Mouse (Mus musculus) c-Kit-negative CD71-positive TER-119-positive erythroid progenitor cells, embryonic 14.5 days (primary cell): ENCODE measurements around the gene Clca2.

Experiments used
- DNase-seq: peaks from one replicate; pipeline ENCODE4 v3.0.0-alpha.2; 2013; ENCODE audit warnings: low read depth, low spot score

Clca2 gene

DNA sequence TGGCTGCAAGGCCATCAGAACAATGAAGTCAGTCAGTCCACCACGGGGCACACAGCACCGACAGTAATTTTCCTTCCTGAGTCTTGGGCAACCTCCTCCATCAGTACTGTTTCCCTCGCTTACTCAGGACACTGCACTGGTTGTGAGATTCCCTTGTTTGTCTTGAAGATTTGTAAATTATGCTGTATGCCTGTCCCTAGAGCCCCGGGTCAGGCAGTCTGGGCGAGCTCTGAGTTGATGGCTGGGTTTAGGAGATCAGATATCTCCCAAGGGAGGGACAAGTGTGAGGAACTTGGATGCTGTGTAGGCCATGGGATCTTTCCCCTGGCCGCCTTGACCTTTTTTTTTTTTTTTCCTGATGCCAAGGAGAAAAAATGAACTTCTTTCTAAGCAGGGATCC lies at the start of gene Clca2:
Gene Clca2, minus strand, starts transcription at position 153 of the 400 bp plus-strand sequence.
- no peak for DNase-seq

DNA sequence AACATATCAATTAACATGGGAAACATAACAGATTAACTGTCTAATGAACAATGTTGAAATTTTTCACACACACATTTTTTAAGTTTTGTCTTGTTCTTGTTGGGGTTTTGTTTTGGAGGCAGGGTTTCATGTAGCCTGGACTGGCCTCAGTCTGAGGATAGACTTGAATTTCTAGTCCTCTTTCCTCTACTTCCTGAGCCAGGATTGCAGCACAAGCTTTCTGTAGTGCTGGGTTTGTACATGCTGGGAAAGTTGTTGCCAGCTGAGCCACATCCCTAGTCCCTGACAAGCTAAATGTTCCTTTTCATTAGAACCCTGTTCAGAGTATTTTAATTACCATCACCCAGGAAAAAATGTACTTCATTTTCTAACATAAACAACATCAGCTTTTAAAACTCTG lies 48.7 kb upstream of the Clca2 start:
- no peak for DNase-seq

DNA sequence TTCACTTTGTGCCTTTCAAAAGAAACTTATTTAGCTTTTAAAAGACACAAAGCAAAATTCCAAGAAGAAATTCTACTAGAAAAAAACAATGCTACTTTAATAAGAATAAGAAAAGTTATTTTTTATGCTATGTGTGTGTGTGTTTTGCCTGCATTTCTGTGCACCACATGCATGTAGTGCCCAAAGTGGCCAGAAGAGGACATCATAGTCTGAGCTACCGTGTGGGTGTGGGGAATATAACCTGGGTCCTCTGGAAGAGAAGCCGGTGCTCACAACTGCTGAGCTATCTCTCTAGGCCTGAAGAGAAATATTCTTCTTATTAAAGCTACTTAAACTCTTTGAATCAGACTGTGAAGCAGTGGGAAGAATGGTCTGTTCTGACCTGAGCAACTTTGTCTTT lies 48.2 kb upstream of the Clca2 start:
- no peak for DNase-seq

DNA sequence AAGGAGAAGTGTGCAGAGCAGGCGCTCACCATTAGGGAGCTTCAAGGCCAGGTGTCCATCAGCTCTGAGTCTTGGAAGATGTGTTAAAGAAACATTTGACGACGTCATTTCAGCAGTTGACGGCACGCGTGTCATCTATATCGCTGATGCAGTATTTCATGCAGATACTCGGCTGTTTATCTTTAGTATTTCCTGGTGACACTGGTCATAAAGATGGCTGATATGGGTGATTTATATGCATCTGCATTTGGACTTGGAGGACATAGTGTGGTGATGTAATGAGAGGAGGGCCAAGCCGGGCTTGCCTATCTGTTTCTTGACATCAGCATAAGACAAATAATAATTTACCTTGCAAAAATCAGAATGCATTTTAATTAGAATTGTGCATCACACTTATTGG lies 47.6 kb upstream of the Clca2 start:
- DNase-seq: no peak

DNA sequence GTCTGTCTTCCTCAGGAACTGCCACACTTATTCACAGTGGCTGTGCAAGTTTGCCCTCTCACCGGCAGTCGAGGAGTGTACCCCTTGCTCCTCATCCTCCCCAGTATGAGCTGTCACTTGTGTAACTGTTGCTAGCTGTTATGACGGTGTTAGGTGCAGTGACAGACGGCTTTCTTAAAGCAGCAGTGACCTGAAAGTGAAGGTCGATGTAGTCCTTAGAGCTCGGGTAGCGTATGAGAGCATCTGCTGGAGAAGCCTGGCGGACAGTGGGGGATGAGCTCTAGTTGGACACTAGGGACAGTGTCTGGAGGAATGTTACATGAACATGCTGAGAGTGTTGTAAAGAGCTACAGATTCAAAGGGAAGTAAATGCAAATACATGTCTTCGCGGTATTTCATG lies 44.6 kb upstream of the Clca2 start:
- no peak for DNase-seq

DNA sequence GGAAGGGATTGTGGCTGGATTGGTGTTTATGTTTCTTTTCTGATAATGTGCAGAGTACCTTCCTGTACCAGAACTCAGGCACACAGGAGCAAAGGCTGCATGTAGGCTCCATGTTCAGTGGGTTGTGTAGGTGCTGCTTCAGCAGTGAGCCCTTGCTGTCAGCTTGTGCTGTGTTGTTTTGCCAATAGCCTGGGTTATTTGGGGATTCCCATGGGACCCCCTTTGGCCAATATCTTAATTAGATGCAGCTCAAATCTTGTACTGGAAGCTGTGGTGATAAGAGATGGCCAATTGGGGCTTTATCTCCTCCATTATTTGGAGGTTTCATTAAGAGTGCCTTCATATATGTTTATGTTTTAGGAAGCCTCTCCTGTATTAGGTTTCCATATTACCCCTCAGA lies 43.7 kb upstream of the Clca2 start:
- no peak for DNase-seq

DNA sequence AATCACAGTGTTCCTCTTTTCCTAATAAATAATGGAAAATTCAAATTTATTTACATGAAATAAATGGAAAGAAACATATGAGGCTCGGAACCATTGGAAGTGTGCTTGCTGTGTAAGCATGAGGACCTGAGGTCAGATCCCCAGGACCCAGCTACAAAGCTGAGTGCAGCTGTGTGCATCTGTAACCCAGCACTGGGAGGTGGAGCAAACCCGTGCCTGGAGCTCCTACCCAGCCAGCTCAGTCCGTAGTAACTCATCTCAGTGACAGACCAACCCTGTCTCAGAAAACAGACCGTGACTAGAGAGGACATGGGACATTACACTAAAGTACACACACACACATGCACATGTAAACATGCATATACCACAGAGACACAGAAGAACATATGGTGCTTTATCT lies 41.0 kb upstream of the Clca2 start:
- no peak for DNase-seq

DNA sequence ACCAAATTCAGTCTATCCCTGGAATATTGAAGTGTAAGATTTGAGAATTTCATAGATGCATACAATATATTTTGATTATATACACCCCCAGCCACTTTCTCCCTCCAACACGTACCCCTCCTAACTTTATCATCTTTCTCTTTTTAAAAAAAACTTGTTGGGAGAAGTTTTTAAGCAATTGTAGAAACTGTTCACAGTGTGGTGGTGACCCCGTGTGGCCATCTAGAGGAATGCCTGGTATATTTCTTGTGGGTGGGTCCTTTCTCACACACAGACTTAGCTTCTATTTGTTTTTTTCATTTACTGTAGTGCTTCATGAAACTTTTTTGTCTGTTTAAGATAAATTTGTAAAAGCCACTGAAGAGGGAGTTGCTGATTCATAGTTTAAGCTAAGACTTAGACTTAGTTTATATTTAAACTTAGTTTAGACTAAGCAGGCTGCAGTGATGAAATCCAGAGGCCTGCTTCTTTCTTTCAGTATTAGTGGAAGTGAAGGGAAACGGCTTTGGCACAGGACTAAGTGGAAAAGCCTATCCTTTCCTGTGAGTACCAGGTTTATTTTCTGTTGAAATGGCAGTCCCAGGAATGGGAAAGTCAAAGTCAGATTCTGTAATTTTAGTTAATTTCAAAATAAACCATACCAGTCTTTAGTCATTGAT lies 32.1 kb upstream of the Clca2 start:
- DNase-seq: no peak

DNA sequence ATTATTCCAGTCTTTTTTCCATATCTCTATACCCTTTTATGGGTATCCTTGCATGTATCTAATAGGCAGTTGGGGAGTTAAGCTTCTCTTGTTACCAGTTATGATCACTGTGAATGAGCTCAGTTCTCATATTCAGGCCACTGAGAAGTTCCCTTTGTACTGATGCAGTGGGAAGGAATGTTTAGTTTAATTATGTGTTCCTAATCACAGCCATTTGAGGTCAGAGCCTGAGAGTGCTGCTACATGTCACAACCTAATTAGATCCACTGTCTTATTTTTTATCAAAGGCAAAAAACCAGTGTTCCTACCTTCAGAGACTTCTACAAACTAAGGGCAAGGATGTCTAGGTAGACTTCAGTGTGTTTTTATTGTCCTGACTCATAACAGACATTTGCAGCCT lies 30.1 kb upstream of the Clca2 start:
- no peak for DNase-seq

DNA sequence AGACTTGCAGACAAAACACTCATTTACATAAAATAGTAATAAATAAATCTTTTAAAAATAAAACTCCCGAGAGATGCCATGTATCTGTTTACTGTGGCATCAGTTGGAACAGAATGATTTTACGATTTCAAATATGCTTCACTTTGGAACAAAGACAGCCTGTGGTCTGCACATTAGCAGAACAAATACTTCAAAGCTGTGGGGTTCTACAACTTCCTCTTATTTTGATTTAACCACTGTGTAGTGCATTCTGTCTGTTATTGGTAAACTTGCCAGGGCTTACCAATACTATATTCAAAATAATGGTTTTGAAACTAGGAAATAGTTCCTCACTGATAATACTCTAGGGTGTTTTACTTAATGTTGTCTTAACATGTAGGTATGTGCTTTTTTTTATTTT lies 27.4 kb upstream of the Clca2 start:
- no peak for DNase-seq

DNA sequence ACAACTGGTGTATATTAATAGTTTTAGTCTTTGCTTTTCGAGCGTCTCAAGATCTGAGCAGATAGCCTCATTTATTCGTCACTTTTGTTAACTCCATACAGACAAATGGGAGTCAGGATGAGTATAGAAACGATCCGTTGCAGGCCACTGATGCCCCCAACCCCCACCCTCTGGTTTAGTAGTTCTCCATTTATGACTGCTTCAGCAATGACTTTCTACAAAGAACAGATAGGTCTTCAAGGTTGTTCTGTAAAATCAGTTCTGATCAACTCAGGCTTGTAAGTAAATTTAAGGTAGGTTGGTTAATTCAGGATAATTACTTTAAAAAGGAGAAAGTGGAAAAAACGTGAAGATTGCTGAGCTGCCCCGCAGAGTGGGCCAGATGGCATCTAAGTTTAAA lies 20.2 kb upstream of the Clca2 start:
- DNase-seq: no peak

DNA sequence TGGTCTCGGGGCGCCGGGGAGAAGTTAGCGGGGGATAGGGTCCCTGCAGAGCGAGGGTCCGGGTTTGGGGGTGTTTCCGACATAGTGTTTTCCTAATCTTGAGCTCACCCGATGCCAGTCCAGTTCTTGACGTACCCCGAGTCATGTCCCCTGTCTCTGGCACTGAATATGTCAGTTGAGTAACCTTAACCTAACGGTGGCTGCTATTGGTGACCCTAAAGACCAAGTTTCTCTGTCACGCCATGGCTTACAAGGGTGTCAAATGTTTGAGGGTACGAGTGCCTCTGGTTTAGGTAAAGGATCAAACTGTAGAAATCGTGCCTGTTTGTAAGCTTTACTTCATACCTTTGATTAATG lies 19.7 kb upstream of the Clca2 start:
- DNase-seq: peak; percentile 26

DNA sequence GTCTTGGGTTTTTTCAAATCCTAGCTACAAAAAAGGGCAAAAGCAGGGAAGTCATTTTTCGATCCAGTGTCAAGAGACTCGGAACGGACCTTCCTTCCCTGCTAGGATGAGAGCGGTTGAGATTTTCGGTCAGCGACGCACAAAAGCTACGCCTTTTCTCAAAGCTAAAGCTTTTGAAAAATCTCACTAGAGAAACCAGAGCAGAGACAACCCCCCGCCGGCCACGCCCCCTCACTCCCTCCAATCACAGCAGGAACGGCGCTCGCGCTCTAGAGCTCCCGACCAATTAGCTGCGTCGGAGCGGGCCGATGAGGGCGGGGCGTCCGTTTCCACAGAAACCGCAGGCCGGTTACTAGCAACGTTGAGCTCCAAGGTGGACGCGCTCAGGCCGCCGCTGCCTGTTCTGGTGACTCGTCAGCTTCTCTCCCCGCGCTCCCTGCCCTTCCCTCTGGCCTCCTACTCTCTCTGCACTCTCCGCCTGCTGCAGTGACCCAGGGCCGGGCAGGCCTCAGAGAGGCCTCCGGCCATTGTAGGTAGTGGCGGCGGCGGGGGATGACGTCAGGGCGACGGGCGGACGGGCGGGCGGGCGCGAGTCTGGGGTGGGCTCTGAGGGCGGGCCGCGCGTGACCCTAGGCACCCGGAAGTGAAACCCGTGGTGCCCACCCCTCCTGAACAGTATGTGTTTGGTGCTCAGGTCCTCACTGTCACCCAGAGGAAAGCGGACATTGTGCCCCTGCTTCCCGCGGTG lies 19.2 kb upstream of the Clca2 start, which contains the start of gene Odf2l:
Gene Odf2l, plus strand, starts transcription at position 335 of the 748 bp plus-strand sequence.
- peak; percentile 93 for DNase-seq

DNA sequence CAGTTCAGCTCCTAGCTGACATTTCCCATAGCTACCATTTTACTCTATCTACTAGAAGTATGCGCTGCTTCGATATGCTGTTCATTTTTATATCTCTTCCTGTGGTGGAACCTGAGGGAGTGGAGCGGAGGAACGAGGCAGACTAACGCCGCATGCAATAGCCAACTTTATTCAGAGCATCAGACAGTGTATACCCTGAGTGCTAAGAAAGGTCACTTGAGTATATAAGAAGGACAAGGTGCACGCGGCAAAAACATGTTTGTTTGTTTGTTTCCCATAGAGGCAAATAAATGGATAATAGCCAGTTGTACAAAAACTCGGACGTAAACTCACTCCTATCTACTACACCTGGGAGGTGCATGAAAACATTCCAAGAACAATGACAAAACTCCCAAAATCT lies 18.4 kb upstream of the Clca2 start:
- DNase-seq: no peak

DNA sequence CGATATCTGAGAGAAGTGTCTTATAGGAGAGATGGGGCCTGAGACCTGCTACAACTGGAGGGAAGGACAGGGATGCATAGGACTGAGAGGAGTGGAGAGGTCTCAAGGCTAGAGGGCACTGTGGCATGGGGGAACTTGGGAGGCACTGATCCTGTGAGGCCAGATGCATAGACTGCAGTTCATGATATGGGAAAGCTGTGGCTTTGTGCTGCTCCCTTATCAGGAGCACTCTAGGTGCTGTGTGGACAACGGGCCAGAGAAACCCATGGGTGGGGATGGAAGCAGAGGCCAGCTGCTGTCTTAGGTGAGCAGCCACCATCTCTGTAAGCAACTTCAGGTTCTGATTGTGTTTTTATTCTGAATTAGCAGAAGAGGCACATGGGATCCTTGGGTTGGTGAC lies 15.9 kb upstream of the Clca2 start:
- DNase-seq: no peak

DNA sequence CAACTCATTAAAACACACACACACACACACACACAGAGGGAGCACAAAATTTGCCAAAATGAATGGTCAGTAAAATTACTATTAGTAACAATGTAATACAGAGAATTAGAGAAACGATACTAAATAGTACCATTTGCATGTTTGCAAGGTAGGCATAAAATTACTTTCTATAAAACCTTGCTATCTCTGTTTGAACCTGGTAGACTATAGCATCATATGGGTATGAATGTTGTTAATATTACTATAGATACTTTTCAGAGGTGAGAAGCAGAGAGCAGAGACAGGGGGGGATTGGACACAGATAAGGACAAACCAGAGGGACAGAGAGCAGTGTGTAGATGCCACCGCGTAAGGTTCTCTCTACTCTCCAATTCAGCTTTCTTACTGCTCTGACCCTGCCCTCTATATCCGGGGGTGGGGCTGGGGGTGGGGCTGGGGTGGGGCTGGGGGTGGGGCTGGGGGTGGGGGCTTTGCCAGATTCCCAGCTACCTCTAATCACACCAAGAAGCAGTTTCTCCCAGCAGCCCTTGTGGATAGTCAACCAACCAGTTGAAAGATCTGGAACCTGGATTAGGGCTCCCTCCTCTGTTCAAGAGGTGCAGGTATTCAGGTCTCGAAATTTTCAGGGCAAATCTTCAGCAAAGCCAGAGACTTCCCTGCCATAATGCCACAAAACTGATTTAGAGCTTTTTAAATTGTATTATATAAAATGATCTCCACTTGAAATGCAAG lies 6.7 kb upstream of the Clca2 start:
- no peak for DNase-seq

DNA sequence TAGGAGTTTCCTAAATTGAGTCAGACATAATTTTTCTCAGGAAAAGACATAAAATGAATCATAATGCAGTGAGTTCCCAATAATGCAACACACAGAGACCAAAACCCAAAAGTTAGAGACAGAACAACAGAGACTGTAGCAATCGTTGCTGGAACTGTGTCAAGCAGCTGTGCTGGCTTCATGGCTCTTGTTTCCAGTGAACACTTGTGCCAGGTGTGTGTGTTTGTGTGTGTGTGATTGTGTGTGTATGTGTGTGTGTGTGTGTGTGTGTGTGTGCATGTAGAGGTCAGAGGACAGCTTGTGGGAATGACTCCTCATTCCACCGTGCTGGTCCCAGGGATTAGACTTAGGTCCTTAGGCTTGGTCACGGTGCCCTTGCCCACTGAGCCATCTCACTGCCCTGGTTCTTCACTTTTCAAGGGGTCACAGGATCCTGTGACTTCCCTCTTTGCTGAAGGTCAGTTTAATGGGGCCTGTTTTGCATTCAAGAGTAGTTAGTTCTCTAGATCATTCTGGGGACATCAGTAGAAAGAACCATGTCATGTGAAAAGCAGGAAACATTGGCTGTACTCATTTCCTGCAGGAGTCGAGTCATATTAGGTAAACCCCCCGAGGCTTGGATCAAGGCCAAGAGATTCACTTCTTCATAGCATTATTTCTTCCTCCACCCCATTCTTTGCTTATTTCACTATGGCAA lies 6.0 kb upstream of the Clca2 start:
- no peak for DNase-seq

DNA sequence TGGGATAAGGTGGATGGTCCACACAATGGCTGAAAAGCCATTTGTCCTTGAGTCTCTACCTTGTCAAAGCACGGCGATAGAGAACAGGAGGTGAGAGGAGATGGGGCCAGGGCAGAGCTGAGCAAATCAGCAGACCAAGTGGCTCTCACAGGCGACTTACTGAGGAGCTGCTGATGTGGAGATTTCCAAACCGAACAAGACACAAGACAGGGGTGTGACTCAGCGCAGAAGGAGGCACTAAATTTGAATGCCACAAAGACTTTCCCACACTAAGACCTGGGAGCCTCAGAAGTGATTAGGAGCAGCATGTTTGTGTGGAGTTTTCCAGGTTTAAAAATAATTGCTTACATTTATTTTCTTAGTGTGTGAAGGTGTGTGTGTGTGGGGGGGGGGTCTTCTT lies 4.5 kb upstream of the Clca2 start:
- no peak for DNase-seq

DNA sequence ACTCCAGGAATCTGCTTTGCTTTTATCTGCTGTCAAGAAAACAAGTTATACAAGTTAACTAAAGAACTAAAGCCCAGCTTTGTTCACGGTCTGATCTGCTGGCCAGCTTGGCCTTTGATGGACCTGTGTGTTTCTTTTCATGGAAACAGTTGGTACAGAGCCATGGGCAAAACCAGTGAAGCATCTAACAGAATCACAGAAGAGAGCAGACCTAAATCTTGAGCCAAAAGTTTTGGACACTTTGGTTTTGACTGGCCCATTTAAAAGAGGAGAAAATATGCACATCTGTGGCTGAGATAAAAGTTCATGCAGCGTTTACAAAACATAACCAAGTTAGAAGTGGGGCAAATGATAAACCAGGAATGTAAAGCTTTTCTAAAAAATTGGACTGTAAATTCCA lies 4.1 kb upstream of the Clca2 start:
- no peak for DNase-seq

DNA sequence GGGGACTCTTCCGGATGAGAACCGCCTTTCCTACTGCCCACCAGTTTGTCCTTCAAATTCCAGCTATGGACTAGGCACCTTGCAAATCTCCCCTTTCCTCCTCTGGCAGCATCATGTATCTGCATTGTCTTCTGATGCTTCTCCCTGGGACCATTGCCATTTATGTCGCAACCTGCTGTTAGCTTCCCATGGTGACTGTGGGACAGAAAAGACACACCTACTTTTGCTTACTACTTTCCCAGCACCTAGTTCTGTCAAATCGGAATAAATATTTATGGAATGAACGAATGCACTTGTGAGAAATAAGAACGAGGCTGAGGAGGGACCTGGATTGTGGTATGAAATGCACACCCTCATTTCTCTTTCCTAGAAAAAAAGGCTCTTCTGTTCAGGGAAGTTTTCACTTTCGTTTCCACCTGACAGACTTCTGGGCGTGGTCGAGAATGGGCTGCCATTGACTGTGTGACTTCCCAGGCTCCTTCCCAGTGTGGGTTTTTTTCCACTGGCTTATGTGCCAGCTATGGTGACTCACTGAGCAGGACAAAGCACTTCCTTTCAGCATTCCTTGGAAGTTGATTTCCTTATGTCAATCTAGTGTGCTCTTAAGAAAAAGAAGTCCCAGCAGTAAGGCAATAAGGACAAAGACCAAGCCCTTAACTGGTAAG lies 2.8 kb upstream of the Clca2 start:
- DNase-seq: no peak

DNA sequence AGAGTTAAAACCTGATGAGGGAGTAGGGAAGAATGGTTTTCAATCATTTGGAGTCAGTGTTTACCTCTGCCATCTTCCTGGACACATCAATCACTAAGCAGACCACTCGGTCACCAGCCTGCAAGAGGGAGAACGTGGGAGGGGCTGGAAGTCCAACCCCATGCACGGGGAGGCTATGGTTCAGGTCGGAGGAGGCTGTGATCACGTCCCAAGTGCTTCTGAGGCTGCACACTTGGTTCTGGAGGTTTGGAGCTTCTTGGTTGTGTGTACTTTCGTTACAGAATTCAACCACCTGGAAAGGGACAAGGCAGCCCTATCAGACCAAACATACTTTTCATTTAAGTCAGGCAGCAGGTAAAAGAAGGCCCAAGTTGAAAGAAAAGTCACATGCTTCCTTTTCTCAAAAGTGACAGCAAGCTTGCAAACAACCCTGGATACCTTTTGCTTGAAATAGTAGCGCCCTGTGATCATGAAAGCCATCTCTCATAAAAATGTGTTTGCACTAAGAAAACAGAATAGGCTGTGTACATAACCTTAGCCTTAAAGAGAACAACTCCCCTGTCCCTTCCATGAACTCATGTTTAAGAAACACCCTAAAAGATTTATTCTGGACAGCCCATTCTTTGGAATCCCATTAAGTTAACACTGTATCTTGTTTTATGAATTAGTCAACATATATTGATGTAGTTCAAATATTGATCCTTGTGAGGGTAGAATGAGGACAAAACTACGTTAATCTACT lies 11.2 kb downstream of the Clca2 start:
- DNase-seq: no peak
